Mouse (Mus musculus): ENCODE results near the gene Hyls1.

- no peak for TF ChIP-seq CTCF (IDR thresholded peaks at IDR 0.05; ENCODE audit: control insufficient read depth, insufficient read depth, insufficient read length)
- no peak for TF ChIP-seq FOSL1 (IDR thresholded peaks at IDR 0.05; ENCODE audit: insufficient read depth, low read length, poor library complexity, severe bottlenecking)
- TF ChIP-seq USF1 (IDR thresholded peaks at IDR 0.05; ENCODE audit: low read depth) = no peak
- no peak for TF ChIP-seq MAX (IDR thresholded peaks at IDR 0.05)
- TF ChIP-seq MYOD1 (IDR thresholded peaks at IDR 0.05; ENCODE audit: control insufficient read depth, insufficient read length, low read depth) = no peak
- no peak for TF ChIP-seq CEBPB (IDR thresholded peaks at IDR 0.05; ENCODE audit: low read depth)
- TF ChIP-seq MYOG (IDR thresholded peaks at IDR 0.05; ENCODE audit: control insufficient read depth, extremely low read depth, insufficient read length) = no peak
Measured at GRCm38 (mm10) chr9:35548455-35548854, 21.7 kb downstream of the Hyls1 start.
